Mouse (Mus musculus): ENCODE results near the gene Map9. TPM values are rescaled to one million over a fixed set of nuclear protein-coding genes. Genes with fewer than 3 reads are reported as not detected.

The Map9 gene
- polyA plus RNA-seq, 1 experiment from 2014 or later: 68.3 TPM

- Histone ChIP-seq H3K4me2 (replicated peaks) (peak overlapping the region; percentile 55), H3K27ac (peak overlapping the region; percentile 77), H3K9me3 (ENCODE audit: control insufficient read depth, low read length) (no peaks in the 10 kb centered on the region), H3K9ac (peak overlapping the region; percentile 79), H3K4me3 (replicated peaks; ENCODE audit: low read length) (peak overlapping the region; percentile 93), H3K27me3 (ENCODE audit: control insufficient read depth, insufficient read depth, low read length) (no peaks in the 10 kb centered on the region), H3K36me3 (replicated peaks; ENCODE audit: control insufficient read depth, insufficient read depth) (peaks cover 12% of the 10 kb centered on the region; the same call in 1 of the 2 replicates), H3K4me1 (replicated peaks; ENCODE audit: control insufficient read depth, insufficient read depth, low read length) (peaks cover 8% of the 10 kb centered on the region)
- DNase-seq (ENCODE audit: low spot score) (no peak), ATAC-seq (ENCODE audit: low FRiP score) (peak; percentile 14; the same call in 1 of the 2 replicates)
- WGBS: 3% methylated on average over 5 of the region's 5 CpGs
Observed at GRCm38 (mm10) chr3:82357340-82357739, 504 bp upstream of the Map9 start.

GRCm38 (mm10) chr3:82359036-82359435 lies 1.2 kb downstream of the Map9 start:
- H3K36me3 ChIP-seq (replicated peaks; ENCODE audit: control insufficient read depth, insufficient read depth): peaks cover 22% of the 10 kb centered on the region
- DNase-seq (ENCODE audit: low spot score) (no peak), ATAC-seq (ENCODE audit: low FRiP score) (no peak)
- peak overlapping the region; percentile 79; the same call in 1 of the 2 replicates for H3K9ac ChIP-seq
- H3K4me3 ChIP-seq (replicated peaks; ENCODE audit: low read length): peak overlapping the region; percentile 93; the same call in 1 of the 2 replicates
- H3K4me1 ChIP-seq (replicated peaks; ENCODE audit: control insufficient read depth, insufficient read depth, low read length): peaks cover 8% of the 10 kb centered on the region
- no peaks in the 10 kb centered on the region for H3K9me3 ChIP-seq (ENCODE audit: control insufficient read depth, low read length)
- no peak overlapping the region for H3K27ac ChIP-seq
- peak overlapping the region; percentile 65 for H3K4me2 ChIP-seq (replicated peaks)
- no peaks in the 10 kb centered on the region for H3K27me3 ChIP-seq (ENCODE audit: control insufficient read depth, insufficient read depth, low read length)
- 88% methylated on average over 8 of the region's 8 CpGs for WGBS

- DNase-seq (ENCODE audit: low spot score): peak; percentile 64
- WGBS: 43% methylated on average over 4 of the region's 4 CpGs
Observed at GRCm38 (mm10) chr3:82362452-82362851, 4.6 kb downstream of the Map9 start.

GRCm38 (mm10) chr3:82364505-82364904 lies 6.7 kb downstream of the Map9 start:
- Histone ChIP-seq H3K9ac (no peak overlapping the region), H3K27ac (no peak overlapping the region), H3K4me3 (replicated peaks; ENCODE audit: low read length) (no peak overlapping the region), H3K27me3 (ENCODE audit: control insufficient read depth, insufficient read depth, low read length) (no peaks in the 10 kb centered on the region), H3K4me2 (replicated peaks) (no peak overlapping the region), H3K4me1 (replicated peaks; ENCODE audit: control insufficient read depth, insufficient read depth, low read length) (no peaks in the 10 kb centered on the region), H3K36me3 (replicated peaks; ENCODE audit: control insufficient read depth, insufficient read depth) (peaks cover 35% of the 10 kb centered on the region), H3K9me3 (ENCODE audit: control insufficient read depth, low read length) (no peaks in the 10 kb centered on the region)
- 91% methylated on average over 8 of the region's 8 CpGs for WGBS
- DNase-seq (ENCODE audit: low spot score): no peak
- ATAC-seq (ENCODE audit: low FRiP score): no peak

More at GRCm38 (mm10) chr3:82362452-82362851, 4.6 kb downstream of the Map9 start:
- H3K4me1 ChIP-seq (replicated peaks; ENCODE audit: control insufficient read depth, insufficient read depth, low read length): peaks cover 8% of the 10 kb centered on the region
- H3K27ac ChIP-seq: no peak overlapping the region
- no peak overlapping the region for H3K4me2 ChIP-seq (replicated peaks)
- H3K9ac ChIP-seq: no peak overlapping the region
- ATAC-seq (ENCODE audit: low FRiP score): no peak
- H3K36me3 ChIP-seq (replicated peaks; ENCODE audit: control insufficient read depth, insufficient read depth): peaks cover 32% of the 10 kb centered on the region
- no peaks in the 10 kb centered on the region for H3K9me3 ChIP-seq (ENCODE audit: control insufficient read depth, low read length)
- no peak overlapping the region for H3K4me3 ChIP-seq (replicated peaks; ENCODE audit: low read length)
- H3K27me3 ChIP-seq (ENCODE audit: control insufficient read depth, insufficient read depth, low read length): no peaks in the 10 kb centered on the region

- Histone ChIP-seq H3K4me2 (replicated peaks) (no peak overlapping the region), H3K27ac (no peak overlapping the region), H3K9me3 (ENCODE audit: control insufficient read depth, low read length) (no peaks in the 10 kb centered on the region), H3K27me3 (ENCODE audit: control insufficient read depth, insufficient read depth, low read length) (no peaks in the 10 kb centered on the region), H3K4me3 (replicated peaks; ENCODE audit: low read length) (no peak overlapping the region), H3K9ac (no peak overlapping the region), H3K36me3 (replicated peaks; ENCODE audit: control insufficient read depth, insufficient read depth) (peaks cover 38% of the 10 kb centered on the region), H3K4me1 (replicated peaks; ENCODE audit: control insufficient read depth, insufficient read depth, low read length) (no peaks in the 10 kb centered on the region)
- 38% methylated on average over 4 of the region's 4 CpGs for WGBS
- peak; percentile 49; the same call in 1 of the 2 replicates for ATAC-seq (ENCODE audit: low FRiP score)
- peak; percentile 85 for DNase-seq (ENCODE audit: low spot score)
Observed at GRCm38 (mm10) chr3:82364988-82365387, 7.1 kb downstream of the Map9 start.

- WGBS: 78% methylated on average over 21 of the region's 21 CpGs
- Histone ChIP-seq H3K4me3 (replicated peaks; ENCODE audit: low read length) (no peak overlapping the region), H3K9me3 (ENCODE audit: control insufficient read depth, low read length) (no peaks in the 10 kb centered on the region), H3K4me2 (replicated peaks) (no peak overlapping the region), H3K27me3 (ENCODE audit: control insufficient read depth, insufficient read depth, low read length) (no peaks in the 10 kb centered on the region), H3K9ac (no peak overlapping the region), H3K36me3 (replicated peaks; ENCODE audit: control insufficient read depth, insufficient read depth) (peaks cover 54% of the 10 kb centered on the region), H3K4me1 (replicated peaks; ENCODE audit: control insufficient read depth, insufficient read depth, low read length) (no peaks in the 10 kb centered on the region), H3K27ac (no peak overlapping the region)
- ATAC-seq (ENCODE audit: low FRiP score) (no peak), DNase-seq (ENCODE audit: low spot score) (no peak)
Observed at GRCm38 (mm10) chr3:82369063-82369860, 11.4 kb downstream of the Map9 start.

GRCm38 (mm10) chr3:82370439-82371011 lies 12.7 kb downstream of the Map9 start:
- no peak overlapping the region for H3K4me2 ChIP-seq (replicated peaks)
- H3K36me3 ChIP-seq (replicated peaks; ENCODE audit: control insufficient read depth, insufficient read depth): peaks cover 59% of the 10 kb centered on the region
- DNase-seq (ENCODE audit: low spot score) (no peak), ATAC-seq (ENCODE audit: low FRiP score) (no peak)
- no peak overlapping the region for H3K27ac ChIP-seq
- no peaks in the 10 kb centered on the region for H3K9me3 ChIP-seq (ENCODE audit: control insufficient read depth, low read length)
- no peak overlapping the region for H3K4me3 ChIP-seq (replicated peaks; ENCODE audit: low read length)
- H3K27me3 ChIP-seq (ENCODE audit: control insufficient read depth, insufficient read depth, low read length): no peaks in the 10 kb centered on the region
- no peak overlapping the region for H3K9ac ChIP-seq
- H3K4me1 ChIP-seq (replicated peaks; ENCODE audit: control insufficient read depth, insufficient read depth, low read length): no peaks in the 10 kb centered on the region
- WGBS: 91% methylated on average over 10 of the region's 10 CpGs

- H3K4me3 ChIP-seq (replicated peaks; ENCODE audit: low read length): no peak overlapping the region
- H3K27me3 ChIP-seq (ENCODE audit: control insufficient read depth, insufficient read depth, low read length): no peaks in the 10 kb centered on the region
- no peak overlapping the region for H3K9ac ChIP-seq
- H3K4me2 ChIP-seq (replicated peaks): no peak overlapping the region
- WGBS: 91% methylated on average over 14 of the region's 14 CpGs
- H3K9me3 ChIP-seq (ENCODE audit: control insufficient read depth, low read length): no peaks in the 10 kb centered on the region
- no peak for ATAC-seq (ENCODE audit: low FRiP score)
- peaks cover 85% of the 10 kb centered on the region for H3K36me3 ChIP-seq (replicated peaks; ENCODE audit: control insufficient read depth, insufficient read depth)
- DNase-seq (ENCODE audit: low spot score): no peak
- no peaks in the 10 kb centered on the region for H3K4me1 ChIP-seq (replicated peaks; ENCODE audit: control insufficient read depth, insufficient read depth, low read length)
- no peak overlapping the region for H3K27ac ChIP-seq
Observed at GRCm38 (mm10) chr3:82376965-82377364, 19.1 kb downstream of the Map9 start.

- Histone ChIP-seq H3K27me3 (ENCODE audit: control insufficient read depth, insufficient read depth, low read length) (no peaks in the 10 kb centered on the region), H3K4me3 (replicated peaks; ENCODE audit: low read length) (no peak overlapping the region), H3K36me3 (replicated peaks; ENCODE audit: control insufficient read depth, insufficient read depth) (peaks cover 83% of the 10 kb centered on the region), H3K27ac (no peak overlapping the region), H3K4me1 (replicated peaks; ENCODE audit: control insufficient read depth, insufficient read depth, low read length) (no peaks in the 10 kb centered on the region), H3K9ac (no peak overlapping the region), H3K9me3 (ENCODE audit: control insufficient read depth, low read length) (no peaks in the 10 kb centered on the region), H3K4me2 (replicated peaks) (no peak overlapping the region)
- ATAC-seq (ENCODE audit: low FRiP score) (no peak), DNase-seq (ENCODE audit: low spot score) (no peak)
- 80% methylated on average over 11 of the region's 11 CpGs for WGBS
Observed at GRCm38 (mm10) chr3:82382325-82382724, 24.5 kb downstream of the Map9 start.

Measured in hindbrain, embryonic 14.5 days (tissue).